Mouse (Mus musculus) naive thymus-derived CD4-positive, alpha-beta T cell, adult 5 months (primary cell): ENCODE data around the gene Opn3. TPM values are rescaled to one million over a fixed set of nuclear protein-coding genes. Genes with fewer than 3 reads are reported as not detected.

Source experiments
- polyA plus RNA-seq: library from polyadenylated mRNA; unstranded; fragments of 100-300 nt; shearing (Covaris generic); gene quantifications from one replicate; pipeline ENCODE4 v1.2.1, GENCODE M21; 2017

Opn3 gene
- not detected for polyA plus RNA-seq

GRCm38 (mm10) chr1:175692246-175692996 lies at the start of gene Opn3, which contains the start of gene Chml:
Gene Opn3 (minus strand): TSS chr1:175692776.
Gene Chml (minus strand): TSS chr1:175692901.

DNA sequence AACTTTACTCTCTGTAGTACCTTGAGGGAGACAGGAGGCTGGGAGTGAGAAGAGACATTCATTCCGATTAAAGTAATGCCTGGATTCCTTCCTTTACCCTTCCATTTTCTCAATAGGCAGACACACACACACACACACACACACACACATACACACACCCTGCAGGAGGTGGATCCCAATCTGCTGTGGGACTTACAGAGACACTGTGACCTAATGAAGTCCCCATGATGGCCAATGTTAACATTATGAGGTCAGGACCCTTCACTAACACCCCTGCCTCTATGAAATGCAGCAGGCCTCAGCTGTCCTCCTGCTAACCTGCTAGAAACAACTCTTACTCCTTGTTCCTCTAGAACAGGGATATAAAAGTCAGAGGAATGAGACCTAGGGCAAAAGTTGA lies 5.7 kb upstream of the Opn3 start, which contains the start of gene Wdr64:
TSS of gene Wdr64 (plus strand) at position 301 of the 400 bp plus-strand sequence.

DNA sequence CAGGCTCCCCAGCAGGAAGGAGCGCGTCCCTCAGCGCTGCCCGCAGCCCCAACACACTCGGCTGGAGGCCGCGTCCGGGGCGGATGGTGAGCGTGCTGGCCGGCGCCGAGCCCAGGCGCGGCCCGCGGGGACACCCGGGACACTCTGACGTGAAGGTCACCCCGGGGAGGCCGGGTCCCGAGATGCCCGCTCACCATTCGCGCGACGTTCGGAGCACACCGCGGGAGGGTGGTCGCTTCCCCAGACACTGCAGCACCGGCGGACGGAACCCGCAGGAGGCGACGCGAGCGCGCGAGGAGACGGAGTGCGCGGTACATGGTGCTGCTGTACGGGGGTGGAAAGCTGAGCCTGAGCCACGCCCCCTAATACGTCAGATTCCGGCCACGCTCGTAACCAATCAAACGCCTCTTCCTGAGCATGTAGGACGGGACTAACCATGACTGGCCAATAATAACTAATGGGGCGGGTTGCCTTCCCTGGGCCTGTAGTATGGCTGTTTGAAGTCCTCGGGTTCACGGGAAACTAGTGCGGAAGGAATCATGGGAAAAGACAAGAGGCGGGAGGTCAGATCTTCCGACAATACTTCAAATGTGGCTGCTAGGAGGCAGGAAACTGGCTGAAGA lies 67.2 kb downstream of the Opn3 start, which contains the start of gene Fh1:
TSS of gene Fh1 (minus strand) at position 379 of the 623 bp plus-strand sequence.

DNA sequence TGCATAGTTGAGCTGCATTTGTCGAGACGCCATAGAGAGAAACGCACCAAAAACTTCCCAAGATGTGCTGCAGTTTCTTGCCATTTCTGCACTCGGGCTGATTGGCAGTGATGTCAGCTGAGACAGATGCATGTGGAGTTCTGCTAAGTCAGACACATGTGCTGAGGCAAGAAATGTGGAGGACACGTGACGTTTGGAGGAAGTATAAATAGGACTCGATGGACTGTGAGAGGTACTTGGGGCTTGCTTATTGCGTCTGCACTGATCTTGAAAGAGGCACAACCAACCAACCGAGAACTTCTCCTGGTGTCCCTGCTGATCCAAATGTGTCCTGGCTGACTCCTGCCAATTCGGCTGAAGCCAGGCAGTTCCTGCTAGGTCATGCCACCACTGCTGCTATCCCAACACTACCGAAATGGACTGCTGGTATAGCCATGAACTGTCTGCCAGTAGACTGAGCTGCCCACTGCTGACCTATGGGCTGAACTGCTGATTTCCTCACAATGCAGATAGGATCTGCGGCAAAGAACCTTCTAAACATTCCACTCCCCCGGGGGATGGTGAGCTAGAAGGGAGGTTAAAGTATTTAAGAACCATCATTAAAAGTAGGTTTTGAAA lies 72.7 kb downstream of the Opn3 start, which contains the start of gene Kmo:
TSS of gene Kmo (plus strand) at position 568 of the 618 bp plus-strand sequence.

Other genes with a start within 250 kb of the Opn3 start
- gene Rgs7, start 200.3 kb downstream of the Opn3 start, polyA plus RNA-seq: not detected
- not detected for gene Kmo, start 72.4 kb downstream of the Opn3 start, polyA plus RNA-seq
- 27.0 TPM for gene Fh1, start 67.1 kb downstream of the Opn3 start, polyA plus RNA-seq
- 0.85 TPM for gene Chml, start 125 bp upstream of the Opn3 start, polyA plus RNA-seq
- not detected for gene Wdr64, start 5.8 kb upstream of the Opn3 start, polyA plus RNA-seq
- gene Exo1, start 187.8 kb upstream of the Opn3 start, polyA plus RNA-seq: 3.3 TPM
- gene Gm38100, start 227.6 kb upstream of the Opn3 start, polyA plus RNA-seq: not detected